Mouse (Mus musculus): Measurements from ENCODE around the gene Slc25a42.
A peak's percentile ranks its signal among the peaks of the same experiment; 100 is the strongest.

Gene Slc25a42

DNA sequence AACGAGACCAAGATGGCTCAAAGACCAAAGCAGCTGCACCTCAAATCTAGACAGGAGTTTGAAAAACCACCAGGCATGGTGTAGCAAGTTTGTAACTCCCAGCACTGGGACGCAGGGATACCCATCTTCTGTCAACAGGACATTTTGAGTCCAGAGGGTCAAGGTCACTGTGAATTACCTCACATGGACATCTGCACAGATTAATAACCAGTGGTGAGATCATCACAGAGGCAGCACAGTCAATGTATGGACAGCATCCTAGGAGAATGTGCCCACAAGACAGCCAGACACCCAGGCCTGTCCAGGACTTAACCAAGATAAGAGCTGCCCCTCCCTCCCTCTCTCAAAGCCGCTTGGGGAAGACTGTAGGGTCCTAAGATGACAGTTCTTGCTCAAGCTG, 42.0 kb downstream of the Slc25a42 start:
- no peak for DNase-seq

DNA sequence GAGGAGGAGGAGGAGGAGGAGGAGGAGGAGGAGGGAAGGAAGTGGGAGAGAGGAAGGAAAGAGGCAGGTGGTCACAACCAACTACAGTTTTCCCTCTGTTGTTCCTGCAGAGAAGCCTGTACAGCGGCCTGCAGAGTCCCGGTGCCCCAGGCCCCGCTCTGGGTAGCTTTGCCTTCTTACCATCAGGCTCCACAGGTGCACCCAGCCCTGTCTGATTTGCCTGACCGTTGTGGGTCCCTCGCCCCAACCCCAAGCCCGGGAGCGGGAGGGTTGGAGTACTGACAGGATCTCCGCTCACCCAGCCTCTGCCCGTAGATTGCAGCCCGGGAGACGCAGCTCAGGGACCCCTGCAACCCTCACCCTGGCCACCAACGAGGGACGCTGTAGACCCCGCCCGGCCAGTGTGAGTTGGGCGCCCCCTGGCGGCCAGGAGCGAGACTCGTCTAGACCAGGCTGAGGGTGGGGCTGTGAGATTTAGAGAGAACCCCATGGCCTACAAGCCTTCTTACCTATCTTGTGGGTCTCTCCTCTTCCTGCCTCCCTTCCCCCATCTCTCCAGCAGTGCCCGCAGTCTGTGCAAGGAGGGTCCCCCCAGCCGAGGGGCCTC, 45.5 kb downstream of the Slc25a42 start:
- peak; percentile 63 for DNase-seq

DNA sequence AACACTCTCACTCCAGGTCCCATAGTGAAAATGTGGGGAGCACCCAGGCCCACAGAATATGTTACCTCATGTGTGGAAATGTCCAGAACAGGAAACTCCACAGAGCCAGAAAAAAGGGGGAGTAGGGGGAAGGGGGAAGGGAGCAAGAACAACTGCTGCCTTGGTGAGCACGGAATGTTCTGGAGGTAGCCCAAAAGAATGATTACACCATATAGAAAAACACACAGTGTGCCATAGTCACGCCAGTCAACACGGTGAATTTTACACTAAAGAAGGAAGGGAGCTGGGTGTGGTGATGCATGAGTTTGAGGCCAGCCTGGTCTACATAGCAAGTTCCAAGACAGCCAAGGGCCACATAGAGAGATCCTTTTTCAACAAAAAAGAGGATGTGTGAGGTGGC, 48.8 kb downstream of the Slc25a42 start:
- no peak for DNase-seq

DNA sequence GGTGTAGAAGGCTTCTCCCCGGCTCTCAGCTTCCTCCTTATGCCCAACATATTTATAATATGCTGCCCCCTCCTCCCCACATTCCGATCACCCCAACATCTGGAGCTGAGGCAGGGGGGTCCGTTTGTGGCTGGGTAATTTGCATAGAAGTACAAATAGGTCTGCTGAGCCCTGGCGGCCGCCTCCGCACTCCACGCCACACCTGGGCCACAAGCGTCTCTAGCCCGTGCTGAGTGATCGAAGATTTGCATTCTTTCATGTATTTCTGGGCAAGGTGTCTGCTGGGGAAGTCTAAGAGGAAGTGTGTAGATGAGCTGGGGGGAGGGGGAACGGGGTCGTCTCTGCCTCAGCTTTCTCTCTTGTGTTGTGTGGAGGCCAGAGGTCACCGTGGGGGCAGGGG, 52.1 kb downstream of the Slc25a42 start:
- no peak for DNase-seq

DNA sequence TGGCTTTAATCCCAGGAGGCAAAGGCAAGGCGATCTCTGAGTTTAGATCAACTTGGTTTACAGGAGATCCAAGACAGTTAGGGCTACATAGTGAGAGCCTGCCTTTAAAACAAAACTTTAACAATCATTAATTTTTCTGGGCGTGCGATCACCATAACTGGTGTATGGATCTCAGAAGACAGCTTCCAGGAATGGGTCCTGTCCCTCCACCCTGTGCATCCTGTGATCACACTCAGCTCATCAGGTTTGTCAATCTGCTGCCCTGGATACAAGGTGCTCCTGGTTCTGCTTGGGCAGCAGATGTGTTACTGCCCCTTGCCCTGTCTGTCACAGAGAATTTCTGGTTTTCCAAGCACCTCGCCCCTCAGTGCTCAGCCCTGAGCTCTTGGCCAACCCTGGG, 52.9 kb downstream of the Slc25a42 start:
- DNase-seq, result no peak

DNA sequence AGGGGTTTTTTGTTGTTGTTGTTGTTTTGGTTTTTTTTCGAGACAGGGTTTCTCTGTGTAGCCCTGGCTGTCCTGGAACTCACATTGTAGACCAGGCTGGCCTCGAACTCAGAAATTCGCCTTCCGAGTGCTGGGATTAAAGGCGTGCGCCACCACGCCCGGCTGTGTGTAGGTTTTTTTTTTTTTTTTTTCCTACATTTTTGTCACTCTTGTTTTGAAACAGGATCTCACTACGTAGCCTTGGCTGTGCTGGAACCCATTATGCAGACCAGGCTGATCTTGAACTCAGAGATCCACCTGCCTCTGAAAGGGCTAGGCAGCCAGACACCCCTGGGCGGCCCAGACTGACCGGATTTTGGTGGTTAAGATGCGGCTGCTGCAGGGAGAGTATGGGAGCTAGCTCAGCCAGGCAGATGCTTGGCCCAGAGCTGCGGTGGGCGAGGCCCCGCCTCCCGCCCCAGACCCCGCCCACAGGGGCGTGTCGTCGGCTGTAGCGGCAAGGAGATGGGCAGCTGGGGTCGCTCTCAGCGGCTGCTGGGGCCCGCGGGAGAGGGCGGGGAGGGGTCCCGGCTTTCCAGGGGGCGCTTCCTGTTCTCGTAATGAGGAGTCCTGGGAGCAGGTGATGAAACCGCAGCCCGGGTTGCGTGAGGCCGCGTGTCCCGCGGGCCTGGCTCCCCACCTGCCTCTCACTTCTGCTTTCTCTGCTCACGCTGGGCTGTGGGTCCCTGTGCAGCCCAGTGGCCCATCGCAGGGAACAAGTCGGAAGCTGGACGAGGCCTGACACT, 53.8 kb downstream of the Slc25a42 start:
- DNase-seq, result peak; percentile 39

DNA sequence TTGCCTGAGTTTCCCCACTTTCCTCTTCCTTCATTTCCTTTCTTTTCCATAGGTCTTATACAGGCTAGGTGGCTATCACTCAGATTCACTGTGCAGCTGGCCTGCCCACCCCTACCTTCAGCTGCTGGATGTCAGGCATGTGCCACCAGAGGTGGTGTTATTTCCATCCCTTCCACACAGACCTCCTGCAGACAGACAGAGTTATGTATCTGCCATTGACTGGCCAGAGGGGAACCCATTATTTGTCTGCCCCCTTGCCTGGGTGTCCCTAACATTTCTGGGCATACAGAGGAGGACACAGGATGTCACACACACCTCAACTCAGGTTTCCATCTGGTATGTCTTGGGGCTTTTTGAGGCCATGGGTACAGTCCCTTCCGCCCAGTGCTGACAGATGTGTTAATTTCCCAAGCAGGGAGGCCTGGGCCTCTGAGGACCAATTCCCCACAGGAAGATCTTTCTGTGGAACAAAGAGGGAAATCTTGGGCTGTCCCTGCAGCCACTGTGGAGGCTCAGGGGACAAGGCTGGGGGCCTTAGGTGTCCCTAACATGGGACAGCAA, 54.8 kb downstream of the Slc25a42 start:
- DNase-seq, result no peak

DNA sequence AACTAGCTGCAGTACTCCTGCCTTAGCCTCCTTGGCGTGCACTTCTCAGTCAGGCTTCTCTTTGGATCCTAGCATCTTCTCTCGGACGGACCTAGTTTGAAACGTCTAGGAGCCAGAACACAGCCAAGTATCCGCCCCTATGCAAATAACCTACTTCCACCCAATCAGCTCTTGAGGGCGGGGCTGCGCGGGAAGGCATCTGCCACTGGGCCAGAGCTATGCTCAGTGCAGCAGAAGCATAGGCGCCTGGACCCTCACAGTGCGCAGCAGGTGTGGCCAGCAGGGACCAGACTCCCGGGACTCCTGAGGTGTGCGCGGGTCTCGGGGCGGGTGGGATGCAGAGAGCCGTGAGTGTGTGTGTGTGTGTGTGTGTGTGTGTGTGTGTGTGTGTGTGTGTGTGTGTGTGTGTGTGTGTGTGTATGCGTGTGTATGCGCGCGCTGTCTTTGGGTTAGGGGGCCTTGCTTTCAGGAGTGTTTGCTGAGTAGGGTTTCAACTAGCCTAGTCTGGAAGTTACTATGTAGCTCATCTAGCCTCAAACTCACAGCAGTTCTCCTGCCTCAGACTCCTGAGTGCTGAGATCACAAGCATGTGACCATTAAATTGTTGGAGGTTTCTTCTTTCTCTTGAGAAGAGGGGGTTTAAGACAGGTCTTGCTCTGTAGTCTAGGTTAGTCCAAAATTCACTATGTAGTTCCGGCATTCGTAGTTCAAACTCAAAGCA, 59.4 kb downstream of the Slc25a42 start:
- no peak for DNase-seq

DNA sequence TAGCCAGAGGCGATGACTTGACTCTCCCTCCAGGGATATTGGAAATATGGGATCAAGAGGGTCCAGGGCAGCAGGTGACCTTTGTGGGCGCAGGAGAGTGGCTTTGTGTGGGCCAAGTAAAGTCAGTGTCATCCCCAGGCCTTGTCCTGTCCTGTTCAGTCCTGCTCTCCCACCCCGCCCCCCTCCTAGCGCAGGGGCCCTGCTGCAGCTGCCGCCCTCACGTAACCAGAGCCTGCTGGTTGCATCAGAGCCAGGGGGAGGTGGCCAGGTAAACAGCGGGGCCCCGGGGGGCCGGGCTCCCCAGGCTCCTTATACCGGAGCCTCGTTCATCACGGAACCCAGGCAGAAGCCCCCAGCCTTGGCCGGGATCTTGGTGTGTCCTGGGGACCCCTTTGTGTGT, 61.9 kb downstream of the Slc25a42 start:
- DNase-seq, result no peak

DNA sequence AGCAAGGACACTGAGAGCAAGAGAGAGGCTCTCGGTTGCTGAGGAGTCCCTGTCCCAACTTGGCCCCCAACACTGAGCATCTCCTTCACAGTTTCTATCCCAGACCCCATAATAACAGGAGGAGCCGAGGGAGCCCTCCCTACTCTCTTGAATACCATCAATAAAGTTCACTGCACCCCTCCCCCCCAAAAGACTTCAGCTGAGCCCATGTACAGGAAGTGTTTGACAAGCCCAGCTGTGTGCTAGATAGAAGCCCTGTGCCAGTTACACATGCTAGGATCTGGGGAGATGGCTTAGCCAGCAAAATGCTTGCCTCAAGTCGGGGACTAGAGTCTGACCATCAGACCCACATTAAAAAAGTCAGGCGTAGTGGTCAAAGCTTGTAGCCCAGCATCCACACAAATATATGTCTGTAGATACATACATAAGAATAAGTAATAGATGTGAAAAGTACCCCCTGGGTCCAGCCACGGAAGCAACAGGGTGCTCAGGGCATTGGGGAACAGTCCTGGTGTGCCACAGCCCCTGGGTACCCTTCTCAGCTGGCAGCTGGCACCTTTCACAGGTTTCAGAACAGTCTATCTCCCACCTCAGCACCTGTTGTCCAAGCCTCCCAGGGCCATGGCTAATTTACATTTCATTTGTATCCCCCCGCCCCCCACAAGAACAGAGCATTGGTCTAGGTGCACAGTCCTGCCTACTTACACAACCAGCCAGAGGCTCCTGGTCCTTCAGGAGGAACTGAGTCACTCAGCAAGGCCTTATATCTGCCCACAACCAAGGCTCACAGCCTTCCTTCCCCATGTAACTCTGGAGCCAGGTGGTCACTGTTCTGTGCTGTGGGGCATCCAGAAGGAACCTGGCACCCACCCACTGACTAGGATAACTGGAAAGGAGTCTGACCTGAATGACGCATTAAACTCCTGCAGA, 64.2 kb downstream of the Slc25a42 start:
- no peak for DNase-seq

DNA sequence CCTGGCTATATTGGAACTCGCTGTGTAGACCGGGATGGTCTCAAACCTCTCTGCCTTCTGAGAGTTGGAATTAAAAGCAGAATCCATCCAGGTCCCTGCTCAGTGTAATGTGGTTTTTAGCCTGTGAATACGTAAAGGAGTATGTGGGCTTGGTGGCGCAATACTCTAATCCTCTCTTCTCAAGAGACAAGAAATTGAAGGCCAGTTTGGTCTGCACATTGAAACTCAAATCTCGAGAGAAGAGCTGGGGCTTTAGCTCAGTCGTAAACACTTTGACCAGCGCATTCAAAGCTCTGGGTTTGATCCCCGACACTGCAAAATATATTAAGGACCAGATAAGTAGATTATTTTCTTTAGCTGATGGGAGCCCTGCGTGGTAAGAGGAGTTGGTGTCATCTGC, 72.1 kb downstream of the Slc25a42 start:
- DNase-seq, result no peak

DNA sequence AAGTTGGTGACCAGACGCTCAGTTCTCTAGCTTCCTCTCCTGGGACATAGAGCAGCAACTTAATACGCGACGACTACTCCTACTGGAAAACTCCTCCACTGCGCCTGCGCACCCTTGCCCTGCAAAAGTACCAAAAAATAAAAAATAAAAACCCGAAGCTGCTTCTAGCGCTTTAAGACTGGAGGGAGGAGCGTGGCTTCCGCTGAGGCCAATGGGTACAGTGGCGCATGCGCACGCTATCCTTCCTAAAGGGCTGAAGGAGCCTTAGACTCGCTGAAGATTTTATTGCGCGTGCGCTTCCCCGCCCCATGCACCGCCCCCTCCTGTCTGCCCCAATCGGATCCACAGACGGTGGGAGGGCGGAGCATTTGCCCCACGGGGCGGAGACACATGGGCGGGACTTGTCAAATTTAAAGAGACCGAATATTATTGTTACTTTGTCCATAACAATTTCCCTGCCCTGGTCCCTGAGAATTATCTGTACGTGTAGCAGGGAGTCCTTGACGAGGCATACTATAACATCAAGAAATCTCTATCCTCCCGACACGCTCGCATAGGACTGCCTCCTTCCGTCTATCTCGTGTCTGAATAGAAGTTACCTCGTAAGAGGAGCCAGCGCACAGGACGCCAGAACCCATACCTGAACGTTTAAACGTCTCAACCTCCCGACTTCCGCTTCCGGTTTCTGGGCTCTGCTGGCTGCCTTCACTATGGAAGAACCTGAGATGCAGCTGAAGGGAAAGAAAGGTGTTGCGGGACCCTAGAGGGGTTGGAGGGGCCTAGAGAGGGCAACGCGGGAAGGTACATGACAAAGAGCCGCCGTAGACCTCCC, 72.9 kb downstream of the Slc25a42 start, which contains the start of the genes Rfxank, Borcs8 and Mef2b:
Rfxank (minus strand) TSS at position 129 of the 832 bp plus-strand sequence.
Borcs8 (plus strand) TSS at position 474 of the 832 bp plus-strand sequence.
Mef2b (plus strand) TSS at position 686 of the 832 bp plus-strand sequence.
- peak; percentile 99 for DNase-seq

DNA sequence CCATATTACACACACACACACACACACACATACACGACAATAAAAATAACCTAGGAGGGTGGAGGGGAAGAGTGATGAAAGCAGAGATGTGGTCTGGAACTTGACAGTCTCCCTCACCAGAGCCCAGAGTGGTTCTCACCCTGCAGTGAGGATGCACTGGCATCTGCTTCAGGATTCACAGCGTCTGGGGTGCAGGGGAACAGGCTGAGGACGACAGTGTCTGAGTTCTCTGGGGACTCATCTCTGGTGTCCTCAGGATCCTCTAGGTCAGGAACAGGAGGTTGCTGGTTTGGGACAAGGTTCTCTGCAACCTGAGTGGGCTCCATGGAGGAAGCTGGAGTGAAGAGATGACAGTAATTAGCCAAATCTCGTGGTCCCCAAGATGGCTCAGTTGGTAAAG, 74.2 kb downstream of the Slc25a42 start:
- no peak for DNase-seq

DNA sequence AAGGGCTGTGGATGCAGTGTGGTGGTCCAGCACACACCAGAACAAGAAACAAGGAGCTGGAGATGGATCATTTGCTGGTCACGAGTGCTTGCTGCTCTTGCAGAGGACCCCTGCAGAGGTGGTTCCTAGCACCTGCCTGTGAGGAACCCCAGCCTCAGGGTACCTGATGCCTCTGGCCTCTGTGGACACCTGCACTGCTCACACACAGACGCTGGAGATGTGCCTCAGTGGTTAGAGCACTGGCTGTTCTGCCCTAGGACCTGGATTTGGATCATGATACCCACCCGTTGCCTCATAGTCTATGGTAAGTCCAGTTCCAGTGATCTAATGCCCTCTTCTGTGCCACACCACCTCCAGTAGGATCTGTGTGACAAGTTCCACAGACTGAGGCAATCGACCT, 75.5 kb downstream of the Slc25a42 start:
- DNase-seq, result no peak

DNA sequence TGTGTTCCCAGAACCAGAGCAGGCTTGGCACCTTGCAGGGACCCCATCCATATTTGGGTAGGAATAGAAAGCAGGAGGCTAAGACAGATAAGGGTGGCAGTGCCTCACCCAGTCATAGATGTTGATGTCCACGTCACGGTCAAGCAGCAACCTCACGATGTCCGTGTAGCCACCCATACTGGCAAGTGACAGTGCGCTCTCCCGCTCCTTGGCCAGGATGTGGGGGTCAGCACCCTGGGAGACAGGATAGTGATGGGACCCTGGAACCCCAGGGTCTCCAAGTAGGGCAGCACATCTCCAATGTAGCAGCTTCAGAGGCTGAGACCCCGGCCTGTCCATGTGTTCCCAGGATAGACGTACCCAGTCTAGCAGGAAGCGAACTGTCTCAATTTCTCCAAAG, 77.2 kb downstream of the Slc25a42 start:
- DNase-seq, result no peak

Data from cerebellum, adult 8-10 months (tissue).